Mouse (Mus musculus): ENCODE data around the gene Trpv6.

DNA sequence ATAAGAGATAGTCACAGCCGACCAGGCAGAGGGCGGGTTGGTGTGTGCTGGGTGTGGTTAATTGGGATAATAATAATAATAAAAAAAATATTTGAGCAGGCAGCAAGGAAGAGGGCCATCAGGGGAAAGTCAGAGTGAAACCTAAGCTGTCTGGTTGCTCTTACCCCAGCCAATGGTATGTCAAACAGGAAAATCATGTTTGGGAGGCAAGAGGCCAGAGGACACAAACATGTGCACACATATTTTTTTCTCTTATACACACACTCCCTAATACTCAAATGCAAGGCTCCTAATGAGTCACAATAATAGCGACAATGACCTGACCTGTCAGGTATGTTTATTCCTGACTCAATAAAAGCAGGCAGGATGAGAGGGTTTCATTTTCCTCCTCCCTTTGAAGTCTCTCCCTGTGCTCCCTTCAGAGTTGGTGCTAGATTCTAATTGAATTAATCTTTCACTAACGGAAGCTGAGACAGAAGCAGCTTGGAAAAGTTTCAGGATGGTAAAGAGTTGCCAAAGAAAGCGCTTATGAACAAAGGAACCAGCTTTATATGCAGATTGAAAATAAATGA lies 59.6 kb downstream of the Trpv6 start:
- TF ChIP-seq CTCF (IDR thresholded peaks at IDR 0.05; ENCODE audit: insufficient read depth, low read depth, low read length) (no peak), POLR2A (IDR thresholded peaks at IDR 0.05; ENCODE audit: insufficient read depth, low read depth, low read length) (no peak)
